Mouse (Mus musculus): ENCODE results near the gene Xpc. TPM values are rescaled to one million over a fixed set of nuclear protein-coding genes. Genes with fewer than 3 reads are reported as not detected.
A peak's percentile ranks its signal among the peaks of the same experiment; 100 is the strongest.

Gene Xpc
- polyA plus RNA-seq, 1 experiment from 2014 or later: 21.1 TPM

DNA sequence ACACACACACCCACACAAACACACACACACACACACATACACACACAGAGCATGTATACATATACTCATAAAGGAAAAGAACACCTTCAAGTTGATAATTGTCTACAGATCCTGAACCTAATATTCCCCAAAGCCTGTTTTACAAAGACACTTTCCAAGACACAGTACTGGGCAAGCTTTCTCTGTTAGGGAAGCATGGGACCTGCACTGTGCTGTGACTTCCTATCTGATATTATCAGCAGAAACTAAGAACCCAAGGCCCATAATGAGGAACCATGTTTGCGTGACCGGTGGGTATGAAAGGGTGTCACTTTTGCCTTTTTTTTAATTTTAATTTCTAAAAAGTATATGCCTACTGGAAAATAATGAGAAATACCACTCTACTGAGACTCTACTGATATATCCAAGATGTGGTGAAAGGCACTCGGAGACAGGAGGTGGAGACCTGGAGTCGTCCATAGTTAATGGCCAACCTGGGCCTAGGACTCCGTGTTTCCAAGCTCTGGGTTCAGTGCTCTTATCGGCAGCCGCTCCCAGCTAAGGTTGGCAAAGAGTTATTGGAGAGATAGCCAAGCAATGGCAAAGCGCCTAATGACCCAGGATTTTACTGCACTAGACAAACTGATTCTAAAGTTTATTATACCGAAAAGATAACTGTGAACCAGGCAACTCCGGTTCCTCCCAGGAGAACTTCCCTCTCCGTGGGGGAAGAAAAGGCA is 20.5 kb upstream of the Xpc start:
- WGBS: 91% methylated on average over 11 of the region's 11 CpGs
- no peaks in the 10 kb centered on the region for H3K9me3 ChIP-seq
- no peaks in the 10 kb centered on the region for H3K36me3 ChIP-seq
- peaks cover 9% of the 10 kb centered on the region for H3K4me1 ChIP-seq (replicated peaks)
- no peak for ATAC-seq (ENCODE audit: low read depth)
- no peak overlapping the region for H3K27ac ChIP-seq (replicated peaks)
- no peak overlapping the region for H3K4me2 ChIP-seq
- no peak overlapping the region for H3K9ac ChIP-seq
- H3K4me3 ChIP-seq: no peak overlapping the region
- H3K27me3 ChIP-seq: no peaks in the 10 kb centered on the region

- Histone ChIP-seq H3K9me3 (no peaks in the 10 kb centered on the region), H3K36me3 (no peaks in the 10 kb centered on the region), H3K4me1 (replicated peaks) (peaks cover 9% of the 10 kb centered on the region), H3K4me3 (no peak overlapping the region), H3K27me3 (no peaks in the 10 kb centered on the region), H3K9ac (no peak overlapping the region), H3K4me2 (no peak overlapping the region), H3K27ac (replicated peaks) (no peak overlapping the region)
- ATAC-seq (ENCODE audit: low read depth): no peak
- 75% methylated on average over 3 of the region's 3 CpGs for WGBS
Measured at GRCm38 (mm10) chr6:91535231-91535630, 19.5 kb upstream of the Xpc start.

DNA sequence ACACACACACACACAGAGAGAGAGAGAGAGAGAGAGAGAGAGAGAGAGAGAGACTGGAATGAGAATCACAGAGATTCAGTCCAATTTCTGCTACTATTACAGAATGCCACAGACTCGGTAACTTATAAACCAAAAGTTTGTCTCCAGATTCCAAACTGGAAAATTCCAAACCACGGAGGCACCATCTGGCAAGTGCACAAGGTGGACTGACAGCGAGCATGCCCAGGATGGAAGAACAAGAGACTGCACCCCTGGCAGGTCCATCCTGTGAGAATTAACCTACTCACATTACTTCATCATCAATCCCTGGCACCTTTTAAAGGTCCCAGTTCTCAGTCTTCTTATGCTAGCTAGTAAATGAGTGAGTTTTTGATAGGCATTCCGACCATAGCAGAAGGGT is 18.6 kb upstream of the Xpc start:
- no peak overlapping the region for H3K4me3 ChIP-seq
- 0 out of 2 replicates have a peak overlapping the region, but pooled peaks have one; percentile 13 for H3K27ac ChIP-seq (replicated peaks)
- peaks cover 9% of the 10 kb centered on the region for H3K4me1 ChIP-seq (replicated peaks)
- no peak overlapping the region for H3K9ac ChIP-seq
- no peaks in the 10 kb centered on the region for H3K36me3 ChIP-seq
- H3K4me2 ChIP-seq: no peak overlapping the region
- no peak for ATAC-seq (ENCODE audit: low read depth)
- H3K9me3 ChIP-seq: no peaks in the 10 kb centered on the region
- H3K27me3 ChIP-seq: no peaks in the 10 kb centered on the region
- WGBS: 78% methylated on average over 4 of the region's 4 CpGs

DNA sequence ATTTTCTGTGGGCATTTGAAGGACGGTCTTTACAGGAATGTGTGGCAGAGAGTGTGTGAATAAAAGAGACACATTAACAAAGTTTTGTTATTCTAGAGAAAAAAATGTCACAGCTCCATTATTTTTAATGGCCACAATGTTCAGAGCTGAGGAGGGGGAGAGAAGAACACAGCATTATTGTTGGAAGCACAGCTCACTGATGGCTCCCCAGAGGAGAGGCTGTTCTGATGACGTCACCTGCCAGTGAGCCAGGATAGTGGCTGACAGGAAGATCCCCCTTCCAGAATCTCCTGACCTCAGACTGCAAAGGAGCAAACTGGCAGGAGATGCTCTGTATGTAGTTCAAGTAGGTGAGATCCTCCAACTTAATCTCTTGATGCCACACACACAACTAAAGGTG is 18.1 kb upstream of the Xpc start:
- H3K4me3 ChIP-seq: no peak overlapping the region
- H3K36me3 ChIP-seq: peaks cover 5% of the 10 kb centered on the region; the same call in 1 of the 2 replicates
- H3K9me3 ChIP-seq: no peaks in the 10 kb centered on the region
- no peak; the same call in 1 of the 2 replicates for ATAC-seq (ENCODE audit: low read depth)
- H3K4me1 ChIP-seq (replicated peaks): peaks cover 9% of the 10 kb centered on the region
- 36% methylated on average over 2 of the region's 2 CpGs for WGBS
- no peaks in the 10 kb centered on the region for H3K27me3 ChIP-seq
- 0 out of 2 replicates have a peak overlapping the region, but pooled peaks have one; percentile 8 for H3K9ac ChIP-seq
- no peak overlapping the region for H3K4me2 ChIP-seq
- 0 out of 2 replicates have a peak overlapping the region, but pooled peaks have one; percentile 54 for H3K27ac ChIP-seq (replicated peaks)

GRCm38 (mm10) chr6:91533359-91533758 is 17.7 kb upstream of the Xpc start:
- H3K9me3 ChIP-seq: no peaks in the 10 kb centered on the region
- ATAC-seq (ENCODE audit: low read depth): peak; percentile 50; the same call in 1 of the 2 replicates
- 43% methylated on average over 5 of the region's 5 CpGs for WGBS

GRCm38 (mm10) chr6:91532661-91533060 is 17.0 kb upstream of the Xpc start:
- 74% methylated on average over 6 of the region's 6 CpGs for WGBS
- no peak overlapping the region for H3K4me2 ChIP-seq
- no peak overlapping the region for H3K9ac ChIP-seq
- ATAC-seq (ENCODE audit: low read depth): 0 out of 2 replicates have a peak, but pooled peaks have one; percentile 32
- no peaks in the 10 kb centered on the region for H3K27me3 ChIP-seq
- no peaks in the 10 kb centered on the region for H3K9me3 ChIP-seq
- H3K36me3 ChIP-seq: peaks cover 7% of the 10 kb centered on the region; the same call in 1 of the 2 replicates
- no peak overlapping the region for H3K4me3 ChIP-seq
- no peak overlapping the region for H3K27ac ChIP-seq (replicated peaks)
- H3K4me1 ChIP-seq (replicated peaks): peaks cover 9% of the 10 kb centered on the region

More at GRCm38 (mm10) chr6:91533359-91533758, 17.7 kb upstream of the Xpc start:
- Histone ChIP-seq H3K4me1 (replicated peaks) (peaks cover 9% of the 10 kb centered on the region), H3K4me3 (no peak overlapping the region), H3K9ac (no peak overlapping the region), H3K4me2 (no peak overlapping the region), H3K27ac (replicated peaks) (peak overlapping the region; percentile 54; the same call in 1 of the 2 replicates), H3K36me3 (peaks cover 7% of the 10 kb centered on the region; the same call in 1 of the 2 replicates), H3K27me3 (no peaks in the 10 kb centered on the region)

GRCm38 (mm10) chr6:91531276-91531675 is 15.6 kb upstream of the Xpc start:
- Histone ChIP-seq H3K27ac (replicated peaks) (no peak overlapping the region), H3K27me3 (no peaks in the 10 kb centered on the region), H3K9ac (no peak overlapping the region), H3K9me3 (no peaks in the 10 kb centered on the region), H3K4me3 (no peak overlapping the region), H3K36me3 (peaks cover 7% of the 10 kb centered on the region; the same call in 1 of the 2 replicates), H3K4me1 (replicated peaks) (peaks cover 12% of the 10 kb centered on the region), H3K4me2 (no peak overlapping the region)
- ATAC-seq (ENCODE audit: low read depth): no peak
- WGBS: 84% methylated on average over 6 of the region's 6 CpGs

GRCm38 (mm10) chr6:91530673-91531072 is 15.0 kb upstream of the Xpc start:
- ATAC-seq (ENCODE audit: low read depth): no peak
- Histone ChIP-seq H3K9me3 (no peaks in the 10 kb centered on the region), H3K9ac (no peak overlapping the region), H3K27me3 (no peaks in the 10 kb centered on the region), H3K4me2 (no peak overlapping the region), H3K27ac (replicated peaks) (no peak overlapping the region), H3K4me3 (no peak overlapping the region), H3K36me3 (peaks cover 7% of the 10 kb centered on the region; the same call in 1 of the 2 replicates), H3K4me1 (replicated peaks) (peaks cover 12% of the 10 kb centered on the region)
- WGBS: 93% methylated on average over 8 of the region's 8 CpGs

DNA sequence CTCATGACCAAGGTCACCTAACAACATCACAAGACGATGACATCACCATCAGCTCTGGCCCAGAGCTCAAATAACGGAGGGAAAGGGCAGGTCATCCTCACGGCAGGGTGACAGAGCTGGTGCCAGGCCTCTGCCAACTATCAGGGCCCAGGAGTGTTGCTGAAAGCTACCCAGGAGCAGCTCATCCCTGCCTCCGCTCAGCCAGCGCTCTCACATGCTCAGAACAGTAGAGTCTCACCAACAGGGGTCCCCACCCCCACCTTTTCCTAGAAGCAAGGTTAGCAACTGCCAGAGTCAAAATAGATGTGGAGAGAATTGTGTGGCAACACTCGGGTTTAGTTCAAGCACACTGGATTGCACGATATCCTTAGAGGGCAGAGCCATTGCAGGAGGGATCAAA is 12.6 kb upstream of the Xpc start:
- no peaks in the 10 kb centered on the region for H3K9me3 ChIP-seq
- WGBS: 88% methylated on average over 7 of the region's 7 CpGs
- H3K9ac ChIP-seq: no peak overlapping the region
- H3K27ac ChIP-seq (replicated peaks): no peak overlapping the region
- H3K4me2 ChIP-seq: no peak overlapping the region
- peaks cover 25% of the 10 kb centered on the region for H3K36me3 ChIP-seq
- no peak for ATAC-seq (ENCODE audit: low read depth)
- no peak overlapping the region for H3K4me3 ChIP-seq
- H3K4me1 ChIP-seq (replicated peaks): peaks cover 4% of the 10 kb centered on the region; the same call in 1 of the 2 replicates
- no peaks in the 10 kb centered on the region for H3K27me3 ChIP-seq

GRCm38 (mm10) chr6:91527227-91527860 is 11.7 kb upstream of the Xpc start:
- H3K9ac ChIP-seq: no peak overlapping the region
- no peaks in the 10 kb centered on the region for H3K27me3 ChIP-seq
- H3K36me3 ChIP-seq: peaks cover 34% of the 10 kb centered on the region
- 49% methylated on average over 5 of the region's 5 CpGs for WGBS
- 0 out of 2 replicates have a peak, but pooled peaks cover 3% of the 10 kb centered on the region for H3K4me1 ChIP-seq (replicated peaks)
- no peak overlapping the region for H3K4me3 ChIP-seq
- H3K9me3 ChIP-seq: no peaks in the 10 kb centered on the region
- peak; percentile 50; the same call in 1 of the 2 replicates for ATAC-seq (ENCODE audit: low read depth)
- no peak overlapping the region for H3K4me2 ChIP-seq
- no peak overlapping the region for H3K27ac ChIP-seq (replicated peaks)

DNA sequence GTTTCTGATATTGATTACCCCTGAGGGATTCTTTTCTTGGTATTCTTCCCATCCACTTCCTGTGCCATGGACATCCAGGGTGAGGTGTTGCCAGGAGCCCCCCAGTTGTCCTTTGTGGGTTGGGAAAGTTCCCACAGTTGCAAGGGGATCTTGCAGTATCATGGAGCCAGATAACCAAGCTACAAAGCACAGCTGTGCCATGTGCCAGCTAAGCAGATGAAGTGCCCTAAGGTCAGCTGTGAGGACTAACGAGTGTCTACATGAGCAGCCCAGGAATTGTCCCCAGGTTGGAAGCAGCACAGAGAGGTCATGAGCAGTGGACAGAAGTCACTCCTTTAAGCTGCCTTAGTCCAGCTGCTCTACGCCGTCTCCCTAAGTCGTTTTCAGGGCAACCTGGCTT is 9.9 kb upstream of the Xpc start:
- Histone ChIP-seq H3K36me3 (peaks cover 52% of the 10 kb centered on the region), H3K9ac (no peak overlapping the region), H3K4me2 (no peak overlapping the region), H3K27ac (replicated peaks) (no peak overlapping the region), H3K27me3 (no peaks in the 10 kb centered on the region), H3K9me3 (no peaks in the 10 kb centered on the region), H3K4me1 (replicated peaks) (0 out of 2 replicates have a peak, but pooled peaks cover 3% of the 10 kb centered on the region), H3K4me3 (no peak overlapping the region)
- WGBS: 90% methylated on average over 4 of the region's 4 CpGs
- no peak for ATAC-seq (ENCODE audit: low read depth)

GRCm38 (mm10) chr6:91522816-91523215 is 7.1 kb upstream of the Xpc start:
- H3K27me3 ChIP-seq: no peaks in the 10 kb centered on the region
- H3K4me2 ChIP-seq: no peak overlapping the region
- no peak for ATAC-seq (ENCODE audit: low read depth)
- peaks cover 72% of the 10 kb centered on the region for H3K36me3 ChIP-seq
- WGBS: 92% methylated on average over 5 of the region's 5 CpGs
- no peaks in the 10 kb centered on the region for H3K9me3 ChIP-seq
- H3K9ac ChIP-seq: no peak overlapping the region
- no peak overlapping the region for H3K4me3 ChIP-seq
- H3K27ac ChIP-seq (replicated peaks): no peak overlapping the region
- 0 out of 2 replicates have a peak, but pooled peaks cover 3% of the 10 kb centered on the region for H3K4me1 ChIP-seq (replicated peaks)
